In genomic region chr4:94602496-94603030, GRCm38 (mm10) we compare ENCODE assay signal across 1 mouse cellular context.
TF ChIP-seq lines count a peak whose summit lies in the region.

No protein-coding gene starts in this region.

TF ChIP-seq in MEL, 35 proteins besides CTCF, POLR2A, EP300 and RAD21:
- TF ChIP-seq BHLHE40 (IDR thresholded peaks at IDR 0.05; ENCODE audit: borderline replicate concordance, low read depth, low read length) (no peak), MAX (IDR thresholded peaks at IDR 0.05; ENCODE audit: low read length) (peak; percentile 13; the same call in 1 of the 2 replicates), SMC3 (IDR thresholded peaks at IDR 0.05; ENCODE audit: low read depth, low read length) (no peak), MXI1 (IDR thresholded peaks at IDR 0.05; ENCODE audit: low read depth, low read length) (peak; percentile 86; the same call in 1 of the 2 replicates), TBP (IDR thresholded peaks at IDR 0.05; ENCODE audit: low read depth, low read length) (no peak), MYB (IDR thresholded peaks at IDR 0.05; ENCODE audit: low read depth, low read length) (no peak), HCFC1 (IDR thresholded peaks at IDR 0.05; ENCODE audit: low read depth, low read length) (no peak), MEF2A (IDR thresholded peaks at IDR 0.05; ENCODE audit: extremely low read depth, insufficient replicate concordance, low read depth, low read length, poor library complexity, severe bottlenecking) (no peak), UBTF (IDR thresholded peaks at IDR 0.05; ENCODE audit: borderline replicate concordance, insufficient read depth, low read depth, low read length) (peak; percentile 19; the same call in 1 of the 2 replicates)
